Mouse (Mus musculus): ENCODE measurements at regions not wholly inside any gene's neighbourhood (a gene's known extent, or its start where the extent isn't known, plus 50 kb on each side); places are given as distances from the start of the nearest gene placed in this dataset.

DNA sequence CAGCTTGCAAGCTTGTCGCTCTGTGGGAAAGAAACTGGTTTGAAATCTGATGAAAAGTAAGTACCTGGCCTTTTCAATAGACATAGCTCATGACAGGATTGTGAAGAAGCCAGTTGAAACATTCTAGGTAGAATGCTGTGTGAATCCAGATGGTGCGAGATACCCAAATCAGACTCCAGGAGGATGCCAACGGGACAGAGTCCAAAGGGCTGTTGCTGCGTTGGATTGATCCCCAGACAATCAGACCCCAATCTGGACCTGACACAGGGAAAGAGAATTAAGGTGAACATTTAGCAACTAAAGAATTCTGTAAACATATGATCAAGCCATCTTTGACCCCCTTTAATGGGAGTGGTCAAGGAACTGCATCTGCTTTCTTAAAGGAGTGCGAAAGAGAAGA lies 296.6 kb upstream of the Gm15217 start:
- no peak for DNase-seq

DNA sequence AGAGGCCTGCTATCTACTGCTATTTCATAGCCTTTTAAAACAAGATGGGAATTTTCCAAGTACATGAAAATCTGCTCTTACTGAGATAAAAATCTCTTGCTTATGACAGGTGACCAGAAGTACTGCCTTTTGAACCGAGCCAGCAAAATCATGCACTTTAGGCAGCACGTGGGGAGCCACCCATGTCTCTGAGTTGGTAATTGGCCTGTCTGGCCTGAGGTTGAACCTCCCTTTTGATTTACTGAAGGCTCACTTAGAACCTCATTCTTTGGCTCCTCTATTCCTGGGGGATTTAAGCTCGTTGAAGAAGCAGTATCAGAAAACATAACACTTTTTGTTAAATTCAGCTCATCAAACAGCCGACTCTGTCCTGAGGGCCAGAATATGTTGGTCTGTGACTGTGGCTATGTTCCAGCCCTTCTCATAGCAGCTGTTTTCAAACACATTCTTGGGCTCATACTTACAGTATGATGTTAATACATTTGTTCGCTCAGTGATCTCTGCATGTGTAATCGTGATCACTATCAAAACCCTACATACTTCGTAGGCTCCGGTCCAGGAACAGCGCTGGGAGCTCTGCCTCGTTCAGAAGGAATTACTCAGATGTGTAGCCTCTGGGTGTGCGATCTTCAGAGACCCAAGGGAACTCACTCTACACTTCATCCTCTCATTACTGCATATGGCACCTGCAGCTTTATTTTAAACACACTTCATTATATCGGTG lies 290.1 kb upstream of the Gm15217 start:
- peak in 1 of 2 experiments; percentile 1 for DNase-seq

DNA sequence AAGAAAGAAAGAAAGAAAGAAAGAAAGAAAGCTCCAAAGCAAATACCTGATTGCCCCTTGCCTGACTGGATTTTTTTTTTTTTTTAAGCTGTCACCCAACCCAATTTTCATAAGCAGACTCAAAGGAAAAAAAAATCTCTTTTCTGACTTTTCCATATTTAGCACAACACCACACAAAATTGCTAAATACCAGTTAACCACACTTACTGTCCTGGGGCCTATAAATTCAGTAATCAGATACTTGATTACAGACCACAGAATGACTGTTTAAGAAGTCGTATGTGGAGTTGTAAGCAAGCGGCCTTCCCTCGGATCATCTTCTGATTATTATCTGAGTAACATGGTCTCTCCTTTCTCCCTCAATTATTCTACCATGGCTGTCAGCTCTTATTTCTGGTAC lies 263.3 kb upstream of the Gm15217 start:
- DNase-seq: no peak

DNA sequence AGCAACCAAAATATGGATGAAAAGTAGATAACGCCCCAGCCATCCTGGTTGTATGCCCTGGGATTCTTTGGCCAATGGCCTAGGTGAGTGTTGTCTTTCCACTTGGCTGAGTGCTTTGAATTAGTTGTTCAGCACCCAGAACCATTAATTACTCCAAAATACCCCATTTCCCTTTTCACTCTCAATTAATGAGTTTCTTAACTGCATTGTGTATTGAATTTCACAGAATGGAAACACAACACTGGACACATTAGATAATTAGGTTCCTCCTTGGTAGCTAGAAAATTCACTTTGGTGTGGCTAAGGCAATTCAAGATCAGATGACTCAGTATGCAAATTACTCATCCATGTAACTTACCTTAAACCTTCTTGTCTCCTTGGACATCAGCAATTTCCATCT lies 252.7 kb upstream of the Gm15217 start:
- no peak for DNase-seq

DNA sequence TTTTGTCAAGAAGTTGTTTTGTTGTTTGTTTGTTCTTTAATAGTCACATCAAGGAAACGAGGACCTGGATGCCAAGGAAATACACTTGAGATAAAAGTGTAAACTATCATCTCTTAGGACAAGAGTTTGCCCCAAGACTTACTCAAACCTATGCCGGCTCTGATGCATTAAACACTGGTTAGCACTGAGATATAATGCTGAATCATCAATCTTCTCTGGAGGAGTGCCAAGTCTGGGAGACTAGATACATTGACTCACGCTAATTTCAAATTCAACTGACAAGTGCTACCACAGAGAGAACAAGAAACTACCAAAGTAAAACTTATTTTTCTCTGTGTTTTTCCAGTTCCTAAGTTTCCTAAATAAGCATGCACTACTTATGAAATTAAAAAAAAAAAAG lies 249.5 kb upstream of the Gm15217 start:
- no peak for DNase-seq

DNA sequence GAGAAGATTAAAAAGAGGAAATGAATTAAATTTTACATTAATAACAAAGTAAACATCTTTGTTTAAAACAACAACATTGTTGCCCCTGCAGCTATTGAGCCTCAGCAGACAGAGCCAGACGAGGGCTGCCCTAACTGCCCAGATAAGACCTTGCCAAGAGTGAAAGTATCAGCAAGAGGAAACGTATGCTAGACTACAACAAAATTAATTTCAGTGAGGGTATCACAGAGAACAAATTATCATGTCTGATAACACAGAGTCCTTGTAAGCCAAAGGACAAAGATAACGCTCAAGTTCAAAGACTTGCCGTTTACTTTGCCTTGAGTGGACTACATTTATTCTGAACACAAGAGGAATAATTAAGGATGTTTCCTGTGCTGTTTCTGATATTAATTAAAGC lies 235.0 kb upstream of the Gm15217 start:
- DNase-seq: peak; percentile 11 to 13

DNA sequence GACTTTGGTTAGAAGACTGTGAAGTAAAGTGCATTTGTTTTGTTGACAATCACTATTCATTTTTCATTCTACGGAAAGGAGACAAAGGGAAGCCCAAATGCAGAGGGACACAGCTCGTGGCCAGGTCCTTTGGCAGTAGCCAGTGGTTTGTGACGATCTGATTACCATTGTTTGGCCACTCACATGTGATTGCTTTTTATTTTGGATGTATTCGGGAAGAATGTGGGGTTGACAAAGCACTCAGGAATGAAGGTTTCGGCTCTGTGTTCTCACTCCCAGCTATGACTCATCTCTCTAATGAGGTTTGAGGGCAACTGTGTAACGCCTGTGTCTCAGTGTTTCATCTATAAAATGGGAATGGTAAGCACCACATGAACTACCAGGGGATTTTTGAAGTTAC lies 234.5 kb upstream of the Gm15217 start:
- DNase-seq: peak; percentile 29 to 31

DNA sequence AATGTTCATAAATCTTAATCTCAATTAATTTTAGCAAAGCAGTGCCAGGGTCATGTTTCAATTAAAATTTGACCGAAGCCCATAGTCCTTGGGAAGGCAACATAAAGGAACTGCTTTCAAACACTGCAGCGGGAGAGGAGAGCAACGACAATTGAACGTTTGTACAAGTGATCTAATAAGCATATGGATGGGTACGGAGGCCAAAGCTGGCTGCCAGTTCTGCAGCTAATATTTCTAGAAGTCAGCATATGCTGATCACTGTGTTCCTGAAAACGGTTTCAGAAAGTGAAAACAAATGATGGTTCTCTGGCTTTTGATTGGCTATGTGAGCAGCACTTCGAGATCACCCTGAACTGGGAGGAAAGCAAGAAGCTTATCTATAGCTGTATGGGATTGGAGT lies 233.6 kb upstream of the Gm15217 start:
- no peak for DNase-seq

DNA sequence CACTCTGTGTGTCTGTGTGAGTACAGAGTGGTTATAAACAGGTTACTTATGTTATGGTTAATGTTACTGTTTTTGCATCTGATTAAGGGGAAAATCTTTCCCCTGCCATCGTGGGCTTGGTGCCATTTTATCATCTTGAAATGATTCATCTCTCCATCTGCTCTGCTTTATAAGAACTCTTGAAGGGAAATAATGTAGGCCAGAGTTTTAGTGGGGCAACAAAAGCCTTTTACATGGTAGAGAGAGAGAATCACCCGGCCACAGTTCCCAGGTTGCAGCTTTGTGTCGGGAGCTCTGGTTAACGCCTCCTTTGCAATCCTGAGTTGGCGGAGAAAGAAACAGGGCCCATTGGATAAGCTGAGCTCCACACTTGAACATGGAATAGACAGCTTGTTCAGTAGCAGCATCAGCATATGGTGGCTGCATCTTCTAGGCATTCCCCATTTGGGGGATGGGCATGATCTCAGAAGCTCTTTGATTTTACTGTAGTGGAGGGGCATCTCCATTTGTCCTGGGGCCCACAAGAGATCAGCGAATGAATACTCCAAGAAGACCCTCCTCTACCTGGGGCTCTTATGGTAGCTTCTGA lies 230.0 kb upstream of the Gm15217 start:
- no peak for DNase-seq

DNA sequence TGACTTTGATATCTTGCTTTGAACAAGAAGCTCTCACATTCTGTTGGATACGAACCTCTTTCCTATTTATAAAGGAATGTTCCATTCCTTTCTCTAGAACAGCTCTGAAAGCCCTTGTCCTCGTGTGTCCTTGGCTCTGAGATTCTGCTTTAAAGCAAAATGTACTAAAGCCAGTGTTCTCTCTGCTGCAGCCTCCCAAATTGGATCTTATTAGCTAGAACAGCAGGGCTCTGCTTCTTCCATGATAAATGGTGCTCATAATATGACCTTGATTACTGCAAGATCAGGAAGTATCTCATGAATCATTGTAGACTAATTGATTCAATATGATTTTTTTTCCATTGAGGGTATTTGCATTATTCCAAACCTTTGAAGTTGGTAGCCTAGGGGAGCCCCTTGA lies 220.5 kb upstream of the Gm15217 start:
- no peak for DNase-seq

DNA sequence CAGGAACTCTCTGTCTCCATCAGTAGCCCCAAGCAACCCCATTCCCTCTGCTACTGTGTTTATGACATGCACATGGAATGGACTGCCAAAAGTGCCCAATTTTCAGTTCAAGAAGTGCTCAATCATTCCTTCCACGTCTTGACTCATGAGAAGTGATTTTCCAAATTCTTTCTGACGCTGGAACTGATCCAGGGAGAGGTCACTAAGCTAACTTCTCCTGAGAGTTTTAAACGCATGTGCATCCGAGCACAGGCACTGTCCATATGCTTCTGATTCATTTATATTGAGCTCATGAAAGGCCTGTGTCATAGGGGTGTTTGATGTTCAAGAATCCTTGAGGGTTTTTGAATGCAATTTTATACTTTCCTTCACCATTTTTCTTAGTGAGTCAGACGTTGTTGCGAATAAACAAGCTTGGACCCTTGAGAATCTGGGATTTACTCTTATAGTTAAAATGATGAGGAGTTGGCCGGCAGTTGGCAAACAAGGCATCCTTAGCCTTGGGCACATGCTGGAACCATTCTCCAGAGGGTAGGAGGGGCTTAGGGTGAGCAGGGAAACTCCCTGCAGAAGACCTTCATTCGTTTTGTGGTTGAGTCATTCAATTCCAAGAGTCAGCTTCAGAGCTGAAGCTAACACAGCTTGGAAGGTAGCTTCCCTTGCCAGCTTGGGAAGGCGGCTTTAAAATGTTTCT lies 206.9 kb upstream of the Gm15217 start:
- DNase-seq: no peak

DNA sequence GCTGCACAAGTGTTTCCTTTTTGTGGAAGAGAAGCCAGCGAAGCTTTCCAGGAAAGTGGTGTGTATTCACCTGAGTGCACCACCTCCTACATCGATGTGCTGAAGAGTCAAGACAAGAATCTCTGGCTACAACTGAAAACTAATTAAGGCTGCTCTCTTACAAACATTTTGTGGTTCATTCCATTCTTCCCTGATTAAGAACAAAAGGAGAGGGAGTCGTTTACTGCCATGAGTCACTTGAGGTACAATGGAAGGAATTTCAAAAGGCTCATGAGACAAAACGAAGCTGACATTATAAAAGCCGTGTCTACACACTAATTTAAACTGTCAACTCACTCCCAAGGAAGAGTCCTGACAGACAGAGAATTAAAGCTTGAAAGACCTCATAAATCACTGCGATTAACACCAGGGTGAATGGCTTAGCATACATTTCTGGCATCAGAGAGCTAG lies 206.3 kb upstream of the Gm15217 start:
- DNase-seq: no peak

DNA sequence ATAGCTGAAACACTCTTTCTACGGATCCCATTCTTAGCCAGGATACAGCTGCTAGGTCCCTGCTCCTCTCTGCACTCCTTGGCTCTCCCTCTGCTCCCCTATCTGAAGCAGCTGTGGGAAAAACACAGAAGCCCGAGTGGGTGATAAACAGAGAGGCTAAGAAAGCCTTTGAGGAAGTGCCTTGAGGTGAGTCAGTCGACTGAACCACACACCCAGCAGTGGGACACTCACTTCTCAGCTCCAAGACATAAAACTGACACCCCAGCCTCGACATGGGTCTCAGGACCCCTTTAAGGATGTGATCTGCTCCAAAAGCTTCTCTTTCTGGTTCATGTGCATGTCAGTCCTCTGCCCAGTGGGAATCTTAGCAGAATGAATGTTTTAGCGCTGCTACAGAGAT lies 204.8 kb upstream of the Gm15217 start:
- DNase-seq: no peak

DNA sequence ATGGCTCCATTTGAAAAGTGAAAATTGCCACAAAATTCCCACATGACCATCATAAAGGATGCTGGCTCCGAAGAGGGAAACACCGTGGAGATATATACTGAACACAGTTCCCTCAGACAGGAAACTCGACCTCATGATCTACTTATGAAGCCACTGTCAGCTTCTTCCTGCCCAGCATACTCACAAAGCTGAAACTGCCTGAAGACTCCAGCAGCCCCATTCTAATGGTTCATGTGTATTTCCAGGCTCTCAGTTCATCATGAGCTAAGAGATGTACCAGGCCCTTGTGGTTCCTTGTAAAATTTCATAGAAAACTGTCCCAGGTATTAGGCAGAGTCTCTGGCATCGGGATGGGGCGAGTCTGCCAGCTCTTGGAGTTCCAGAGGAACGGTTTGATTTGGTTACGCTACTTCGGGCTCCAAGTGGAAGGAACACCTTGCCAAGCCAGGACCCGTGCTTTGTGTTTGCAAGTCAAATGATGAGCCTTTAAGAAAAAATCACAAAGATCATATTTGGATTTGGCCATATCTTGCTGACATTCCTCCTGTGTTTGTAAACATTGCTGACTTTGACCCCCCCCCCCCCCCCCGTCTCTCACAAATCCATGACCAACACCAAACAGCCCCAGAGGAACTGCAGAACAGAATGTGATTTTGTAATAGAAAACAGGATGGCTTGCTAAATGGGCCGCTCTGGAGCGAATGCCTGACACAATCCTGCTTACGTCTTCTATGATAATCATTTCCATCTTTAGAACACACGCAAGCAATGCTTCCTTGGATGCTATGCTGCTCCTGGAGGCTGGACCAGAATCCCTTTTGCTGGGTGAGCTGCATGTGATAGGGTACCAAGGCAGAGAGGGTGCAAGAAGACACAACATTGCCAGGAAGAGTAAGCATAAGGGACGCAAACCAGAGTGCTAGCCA lies 203.7 kb upstream of the Gm15217 start:
- no peak for DNase-seq

DNA sequence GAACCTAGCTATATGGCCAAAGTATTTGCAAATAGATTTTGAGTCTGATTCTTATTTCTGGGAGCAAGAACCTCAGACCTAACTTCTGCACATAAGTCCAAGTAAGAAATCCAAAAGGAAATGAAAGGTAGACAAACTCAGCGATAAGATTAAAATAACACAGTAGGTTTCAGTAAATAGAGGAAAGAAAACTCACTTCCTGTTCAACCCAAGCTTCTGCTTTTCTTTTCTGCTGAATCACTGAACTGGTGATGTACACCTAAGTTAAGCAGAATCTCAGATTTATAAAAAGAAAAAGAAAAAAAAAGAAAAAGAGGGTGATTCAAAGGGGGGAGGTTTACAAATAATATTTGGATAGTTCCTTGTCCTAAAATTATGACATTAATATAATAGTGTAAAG lies 200.2 kb upstream of the Gm15217 start:
- DNase-seq: no peak

DNA sequence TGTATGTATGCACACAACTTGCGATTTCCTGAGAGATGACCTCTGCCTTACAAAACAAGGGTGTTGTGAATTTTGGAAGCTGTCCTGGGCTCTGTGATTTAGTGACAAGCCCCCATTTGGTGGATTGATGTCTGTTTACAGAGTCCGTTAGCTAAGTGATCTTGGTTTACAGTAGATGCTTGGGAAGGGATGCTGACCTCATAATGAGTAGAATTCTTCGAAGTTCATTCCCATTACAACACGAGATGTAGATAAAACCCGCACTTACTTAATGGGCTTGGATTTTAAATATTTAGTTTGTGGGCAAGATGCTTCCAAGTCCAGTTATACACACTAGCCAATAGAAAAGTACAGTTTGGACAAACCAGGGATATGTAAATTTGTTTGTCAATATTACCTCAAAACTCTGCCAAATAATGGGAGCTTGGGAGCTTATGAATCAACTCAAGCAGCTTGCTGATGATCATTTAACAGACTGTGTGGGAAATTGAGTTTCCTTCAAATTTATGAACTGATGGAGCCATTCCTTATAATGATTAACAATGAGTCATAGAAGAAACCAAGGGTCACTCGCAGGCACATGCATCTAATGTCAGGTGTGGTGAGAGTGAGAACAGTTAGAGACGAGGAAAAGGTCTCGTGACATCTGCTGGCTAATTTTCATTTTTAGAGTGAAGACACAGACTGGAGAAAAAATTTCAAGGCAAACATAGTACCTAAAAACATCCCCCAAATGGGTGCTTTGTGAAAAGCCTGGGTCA lies 187.4 kb upstream of the Gm15217 start:
- no peak for DNase-seq

DNA sequence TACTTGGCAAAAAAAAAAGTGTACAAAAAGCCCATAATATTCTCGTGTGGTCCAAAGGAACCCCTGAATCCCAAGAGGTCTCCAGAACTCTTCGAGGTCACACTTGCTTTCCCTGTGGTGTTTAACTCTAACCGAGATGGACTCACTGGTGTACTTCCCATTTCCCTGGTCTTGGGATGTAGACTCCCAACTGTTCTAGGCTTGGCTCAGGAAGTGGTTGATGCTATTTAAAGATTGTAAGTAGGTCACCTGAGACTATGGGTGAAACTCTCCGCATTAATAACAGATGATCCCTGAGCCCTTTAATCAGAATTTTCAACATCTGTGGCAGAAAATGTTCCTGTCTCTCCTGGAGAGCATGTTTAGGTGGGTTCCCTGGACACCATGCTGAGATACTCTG lies 185.6 kb upstream of the Gm15217 start:
- no peak for DNase-seq

DNA sequence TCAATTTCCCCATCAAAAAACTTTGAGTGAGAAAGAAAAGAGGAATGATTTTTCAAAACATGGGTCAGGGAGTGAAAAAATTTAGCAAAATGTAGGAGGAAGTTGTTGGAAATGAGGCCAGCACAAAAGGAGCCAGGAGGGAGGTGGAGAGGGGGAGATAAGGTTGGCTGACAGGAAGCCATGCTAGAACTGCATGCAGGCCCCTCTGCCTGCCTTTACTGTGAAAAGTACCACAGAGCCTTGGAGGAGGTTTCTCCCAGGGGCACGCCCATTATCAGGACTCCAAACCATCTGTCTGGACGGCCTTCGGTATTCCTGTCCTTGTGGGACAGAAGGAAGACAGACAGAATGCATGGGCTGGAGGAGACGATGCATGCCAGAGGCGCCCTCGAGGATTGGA lies 183.3 kb upstream of the Gm15217 start:
- peak; percentile 8 to 16 for DNase-seq

DNA sequence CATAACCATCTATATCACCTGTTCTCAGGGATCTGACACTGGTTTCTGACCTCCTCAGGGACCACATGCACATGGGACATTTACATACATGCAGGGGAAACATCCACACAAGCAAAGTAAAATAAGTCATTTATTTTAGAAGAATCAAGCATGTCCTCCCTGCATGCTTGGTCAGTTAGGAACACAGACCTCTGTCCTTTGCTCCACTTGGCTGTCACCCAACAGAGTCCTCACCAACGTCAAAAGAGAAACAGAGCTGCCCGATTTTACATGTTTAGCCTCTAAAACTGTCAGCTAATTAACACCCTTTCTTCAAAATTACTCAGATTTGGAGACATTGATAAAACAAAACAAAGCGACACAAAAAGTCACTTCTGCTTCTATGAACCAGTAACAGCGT lies 176.4 kb upstream of the Gm15217 start:
- peak; percentile 11 to 15 for DNase-seq

DNA sequence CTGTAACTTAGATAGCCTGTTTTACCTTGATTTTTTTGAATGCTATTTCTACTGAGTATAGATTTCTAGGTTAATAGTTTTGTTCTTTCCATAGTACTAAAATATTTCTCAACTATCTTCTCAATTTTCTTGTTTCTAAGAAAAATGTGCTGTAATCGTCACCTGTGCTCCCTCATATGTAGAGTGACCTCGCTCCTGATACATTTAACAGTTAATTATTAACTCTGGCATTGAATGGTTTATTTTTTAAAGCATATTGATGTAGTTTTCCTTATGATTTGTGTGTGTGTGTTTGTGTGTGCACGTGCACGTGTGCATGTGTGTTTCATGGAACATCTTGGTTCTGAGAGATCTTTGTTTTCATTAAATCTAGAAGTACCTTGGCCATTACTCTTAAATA lies 158.7 kb upstream of the Gm15217 start:
- DNase-seq: no peak

DNA sequence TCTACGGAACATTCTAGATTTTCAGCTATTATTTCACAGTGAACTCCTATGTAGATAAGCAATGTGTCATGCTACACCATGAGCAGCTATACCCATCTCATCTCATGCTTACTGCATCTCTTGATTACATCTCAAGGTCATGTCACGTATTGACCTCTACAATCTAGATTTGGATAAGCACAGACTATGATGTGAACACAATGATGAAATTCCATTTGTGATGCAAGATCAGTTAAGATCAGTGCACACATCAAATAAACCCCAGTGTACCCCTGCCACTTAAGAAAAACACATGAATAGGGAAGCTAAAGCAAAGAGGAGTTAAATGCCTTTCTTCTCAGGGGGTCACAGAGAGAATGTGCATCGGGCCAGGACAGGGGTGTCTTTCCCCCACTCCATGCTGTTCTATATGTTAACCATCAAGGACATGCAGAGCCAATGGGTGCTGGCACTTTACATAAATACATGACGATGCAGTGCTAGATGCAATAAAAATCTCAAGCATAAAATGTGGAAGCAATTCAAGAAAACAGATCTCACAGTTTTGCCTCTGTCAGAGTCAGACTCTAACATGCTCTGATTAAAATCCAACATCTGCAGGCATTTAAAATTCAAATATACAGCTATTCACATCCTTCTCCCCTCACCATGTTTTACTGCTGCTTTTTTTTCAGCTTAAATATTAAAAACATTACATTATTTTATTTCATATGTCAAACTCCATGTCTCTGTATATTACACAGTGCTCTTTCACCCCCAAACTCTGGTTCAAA lies 157.1 kb upstream of the Gm15217 start:
- DNase-seq: no peak
